Mouse (Mus musculus) urinary bladder, postnatal 10 days (tissue): ENCODE measurements around the gene Crygc.
"Not testable (repeated sequence)": the region's sequence is repeated elsewhere in the genome, so short reads cannot be mapped to it uniquely, and the experiment has no call there.

Experiments
- DNase-seq: peaks from one replicate; pipeline ENCODE4 v3.0.0; 2022; ENCODE audit warnings: low spot score

Crygc gene

DNA sequence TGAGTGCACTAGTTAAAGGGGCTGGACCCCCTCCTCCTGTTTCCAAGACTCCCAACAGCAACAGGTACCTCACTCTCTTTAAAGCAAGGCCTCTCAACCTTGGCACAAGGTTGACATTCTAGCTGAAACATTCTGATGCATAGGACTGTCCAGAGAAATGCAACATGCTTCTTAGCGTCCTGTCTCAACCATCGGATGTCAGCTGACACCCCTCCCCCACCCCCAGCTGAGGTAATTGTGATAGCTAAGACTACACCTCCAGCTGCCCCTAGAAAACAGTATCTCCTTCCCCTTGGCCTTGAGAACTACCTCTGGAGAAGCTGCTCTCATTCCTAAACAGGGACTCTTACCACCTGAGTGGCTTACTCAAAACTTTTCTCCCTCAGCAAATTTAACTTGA, 21.3 kb downstream of the Crygc start:
- no peak for DNase-seq

DNA sequence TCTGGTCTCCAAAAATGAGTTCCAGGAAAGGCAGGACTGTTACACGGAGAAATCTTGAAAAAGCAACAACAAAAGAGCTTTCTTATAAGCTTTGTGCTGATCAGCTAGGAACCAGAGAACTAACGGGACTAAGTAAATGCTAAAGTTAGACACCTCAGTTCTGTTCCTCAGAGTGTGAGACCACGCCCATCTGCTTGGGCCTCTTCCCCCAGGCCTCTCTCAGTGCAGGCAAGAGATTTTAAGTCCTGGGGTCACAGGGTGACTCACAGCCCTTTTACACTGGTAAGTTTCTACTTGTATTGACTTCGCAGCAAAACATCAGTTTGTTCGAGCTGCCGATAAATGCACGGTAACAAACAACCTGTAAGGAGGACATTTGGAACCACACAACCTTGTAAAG, 21.8 kb downstream of the Crygc start:
- DNase-seq, result no peak

DNA sequence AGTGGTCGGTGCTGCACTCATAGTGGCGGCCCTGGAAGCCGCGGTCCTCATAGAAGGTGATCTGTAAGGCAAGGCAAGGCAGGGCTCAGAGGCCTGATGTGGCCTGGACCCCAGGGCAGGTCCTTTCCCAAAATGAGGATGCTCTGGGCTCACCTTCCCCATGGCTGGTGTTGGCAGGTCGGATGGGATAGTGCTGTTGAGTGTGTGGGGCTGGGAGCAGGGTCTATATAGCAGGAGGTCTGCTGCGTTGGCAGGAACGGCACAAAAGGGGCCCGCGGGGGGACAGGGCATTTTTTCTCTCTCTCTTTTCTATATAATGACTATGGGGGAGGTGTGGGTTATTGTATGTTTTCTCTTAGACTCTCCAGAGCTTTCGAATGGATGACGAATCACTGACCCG, 22.5 kb downstream of the Crygc start, which contains the start of gene Cryge:
Gene Cryge (minus strand): TSS at position 198 of the 400 bp plus-strand sequence.
- DNase-seq, result not testable (repeated sequence)

- no peak for DNase-seq
Observed at GRCm38 (mm10) chr1:65048781-65049180, 24.7 kb downstream of the Crygc start.

- DNase-seq, result no peak
Observed at GRCm38 (mm10) chr1:65046401-65047109, 26.9 kb downstream of the Crygc start.

- no peak for DNase-seq
Observed at GRCm38 (mm10) chr1:65043433-65043832, 30.1 kb downstream of the Crygc start.

DNA sequence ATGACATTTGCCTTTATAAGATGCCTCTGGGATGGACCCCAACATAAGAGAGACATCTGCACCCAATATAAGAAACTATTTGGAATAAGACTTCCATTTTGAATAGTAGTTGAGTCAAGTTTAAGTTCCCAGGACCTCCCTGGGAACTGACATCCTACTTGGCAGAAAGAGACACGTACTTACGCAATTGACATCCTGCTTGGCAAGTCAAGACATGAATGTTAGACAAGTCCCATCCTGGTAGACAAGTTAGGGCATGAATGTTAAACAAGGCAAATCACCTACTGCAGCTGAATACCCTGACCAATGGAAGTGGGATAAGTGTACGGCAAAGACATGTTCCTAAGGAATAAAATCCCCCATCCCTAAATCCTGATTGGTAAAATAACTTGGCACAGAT, 31.7 kb downstream of the Crygc start:
- DNase-seq, result no peak

DNA sequence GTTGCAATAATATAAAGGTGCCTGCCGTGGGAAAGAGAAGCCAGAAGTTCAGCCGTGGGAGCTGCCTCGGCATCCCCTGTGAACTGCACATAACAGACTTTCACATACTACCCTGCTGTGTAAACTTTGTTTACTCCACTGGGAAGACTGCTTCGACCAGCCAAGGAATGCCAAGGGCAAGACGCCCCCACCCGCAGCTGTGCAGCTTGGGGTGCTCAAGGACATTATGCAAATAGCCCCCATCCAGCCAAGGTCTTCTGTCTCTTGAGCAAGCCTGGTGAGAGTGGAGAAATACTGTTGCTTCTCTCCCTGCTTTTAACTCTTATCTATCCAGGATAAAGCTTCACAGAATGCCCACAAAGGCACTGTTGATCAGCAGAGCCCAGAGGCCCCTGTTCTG, 32.7 kb downstream of the Crygc start:
- DNase-seq, result no peak

DNA sequence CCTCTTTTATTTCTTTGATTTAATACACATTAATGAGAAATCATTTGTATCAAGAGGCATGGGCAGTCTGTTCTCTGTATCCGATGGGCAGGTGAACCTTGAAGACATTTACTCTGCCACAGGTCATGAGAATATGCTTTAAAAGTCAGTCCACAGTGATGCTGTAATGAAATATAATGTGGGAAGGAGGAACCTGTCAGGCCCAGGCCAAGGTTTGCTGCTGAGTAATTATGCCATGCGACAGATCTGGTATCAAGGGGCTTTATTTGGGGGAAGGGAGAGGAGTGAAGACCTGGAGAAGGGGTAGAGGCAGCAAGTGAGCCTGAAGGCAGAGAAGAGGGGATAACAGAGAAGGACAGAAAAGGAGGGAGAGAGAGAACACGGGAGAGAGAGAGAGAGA, 33.8 kb downstream of the Crygc start:
- DNase-seq, result no peak

DNA sequence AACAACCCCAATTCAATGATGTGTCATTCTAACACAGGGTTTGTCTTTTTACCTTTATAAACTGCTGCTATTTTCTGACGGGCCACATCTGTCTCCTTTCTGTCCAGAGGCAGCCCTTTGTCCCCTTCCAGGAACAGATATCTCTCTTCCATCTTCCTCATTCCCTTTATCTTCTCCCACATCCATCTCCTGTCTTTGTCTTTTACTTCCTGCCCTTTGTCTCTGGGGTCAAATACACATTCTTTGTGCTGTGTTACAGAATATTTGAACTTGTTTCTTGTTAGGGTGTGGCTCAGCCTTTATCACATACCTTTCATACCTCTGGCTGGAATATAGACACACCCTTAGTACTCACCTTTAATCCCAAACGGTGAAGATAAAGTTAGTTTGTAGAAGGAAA, 35.9 kb downstream of the Crygc start:
- DNase-seq, result no peak

GRCm38 (mm10) chr1:65035513-65035912, 38.0 kb downstream of the Crygc start:
- DNase-seq, result no peak

DNA sequence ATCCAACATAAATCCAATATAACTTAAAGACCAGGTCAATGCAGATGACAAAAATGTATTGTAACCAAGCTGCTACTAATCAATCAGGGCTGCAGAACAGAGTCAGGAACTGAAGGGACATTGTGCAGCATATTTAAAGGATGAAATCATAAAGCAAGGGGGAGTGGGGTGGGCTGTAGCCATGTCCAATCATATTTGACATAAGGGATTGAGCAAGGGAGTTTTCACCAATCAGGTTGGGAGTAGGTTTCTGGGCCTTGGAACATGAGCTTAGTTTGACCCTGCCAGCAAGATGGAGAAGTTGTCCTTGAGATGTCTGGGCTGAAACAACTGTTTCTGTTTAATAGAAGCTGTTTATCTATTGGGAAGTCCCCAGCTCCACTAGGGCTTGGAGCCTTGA, 40.8 kb downstream of the Crygc start, which contains the start of gene Akr1cl:
Gene Akr1cl (minus strand): TSS at position 119 of the 400 bp plus-strand sequence.
- DNase-seq, result no peak

DNA sequence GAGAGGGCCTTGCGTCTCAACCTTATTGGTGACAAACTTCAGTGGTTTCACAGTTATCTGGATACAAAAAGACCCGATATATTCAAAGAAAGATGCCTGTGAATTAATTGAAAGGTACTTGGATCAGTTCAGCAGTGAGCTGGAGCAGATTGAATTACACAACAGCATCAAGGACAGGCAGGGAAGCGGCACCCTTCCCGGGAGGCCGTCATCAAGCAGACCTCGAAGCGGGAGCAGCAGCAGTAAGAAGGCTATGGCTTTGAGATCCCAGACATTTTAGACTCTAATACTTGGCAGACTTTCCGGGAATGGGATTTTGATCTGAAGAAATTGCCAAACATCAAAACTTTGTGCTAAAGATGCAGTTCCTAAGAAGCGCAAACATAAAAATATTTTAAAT, 45.3 kb downstream of the Crygc start:
- no peak for DNase-seq
